Mouse (Mus musculus) heart, embryonic 16.5 days (tissue): Measurements from ENCODE around the gene E130218I03Rik. TPM values are rescaled to one million over a fixed set of nuclear protein-coding genes. Genes with fewer than 3 reads are reported as not detected.
A peak's percentile ranks its signal among the peaks of the same experiment; 100 is the strongest.

ENCODE experiments used
- ATAC-seq: fragments of 200-750 bp; cut with Nextera tagmentation; replicated peaks from 2 replicates; pipeline ENCODE4 v1.8.0; 2017; ENCODE audit warnings: moderate number of reproducible peaks; ENCODE audit not compliant: insufficient read depth, low FRiP score; ENCODE audit errors: extremely low read depth
- H3K27ac ChIP-seq: fragments of 300-500 bp; sonication (generic); 2 replicates; pipeline ENCODE4 v1.5.1; 2014; ENCODE audit warnings: mild to moderate bottlenecking, low read length, control low read depth, moderate library complexity
- H3K27me3 ChIP-seq: fragments of 300-500 bp; sonication (generic); 2 replicates; pipeline ENCODE4 v1.6.1; 2014; ENCODE audit warnings: low read length, mixed read lengths; ENCODE audit not compliant: control insufficient read depth, insufficient read depth
- H3K36me3 ChIP-seq: fragments of 300-500 bp; sonication (generic); 2 replicates; pipeline ENCODE4 v1.6.1; 2014; ENCODE audit not compliant: control insufficient read depth, insufficient read depth
- H3K4me1 ChIP-seq: fragments of 300-500 bp; sonication (generic); 2 replicates; pipeline ENCODE4 v1.6.1; 2014; ENCODE audit warnings: low read length, mixed read lengths; ENCODE audit not compliant: control insufficient read depth, insufficient read depth
- H3K4me2 ChIP-seq: fragments of 300-500 bp; sonication (generic); 2 replicates; pipeline ENCODE4 v1.6.1; 2014; ENCODE audit warnings: low read depth, mild to moderate bottlenecking, control low read depth, low read length
- H3K4me3 ChIP-seq: fragments of 300-500 bp; sonication (generic); 2 replicates; pipeline ENCODE4 v1.5.1; 2014; ENCODE audit warnings: mild to moderate bottlenecking, control low read depth, low read length
- H3K9ac ChIP-seq: fragments of 300-500 bp; sonication (generic); 2 replicates; pipeline ENCODE4 v1.6.1; 2014; ENCODE audit warnings: low read length, control low read depth
- H3K9me3 ChIP-seq: fragments of 300-500 bp; sonication (generic); replicated peaks from 2 replicates; pipeline ENCODE4 v1.6.1; 2016; ENCODE audit warnings: low read length; ENCODE audit not compliant: control insufficient read depth
- WGBS: fragments of 180-500 bp; shearing (Covaris S2); extraction: QIAGEN DNeasy Blood & Tissue Kit; methylation state at CpG from one replicate; pipeline ENCODE4 v1.1.7; 2014; 5-methylcytosine and 5-hydroxymethylcytosine counted together
- polyA plus RNA-seq: library from polyadenylated mRNA; unstranded; fragments of >200 nt; fragmentation: Nextera tagmentation; extraction: Ambion mirVana; gene quantifications from 2 replicates; pipeline ENCODE4 v1.2.1, GENCODE M21; 2015

The E130218I03Rik gene
- polyA plus RNA-seq, 1 experiment from 2014 or later: not detected

GRCm38 (mm10) chr4:134272731-134273416, 29.4 kb downstream of the E130218I03Rik start:
- Histone ChIP-seq H3K9me3 (no peaks in the 10 kb centered on the region), H3K4me3 (peak overlapping the region; percentile 38), H3K4me1 (peaks cover 5% of the 10 kb centered on the region), H3K4me2 (peak overlapping the region; percentile 58), H3K27me3 (no peaks in the 10 kb centered on the region), H3K36me3 (peaks cover 14% of the 10 kb centered on the region), H3K27ac (no peak overlapping the region), H3K9ac (peak overlapping the region; percentile 38; the same call in 1 of the 2 replicates)
- 17% methylated on average over 13 of the region's 13 CpGs for WGBS
- no peak for ATAC-seq

GRCm38 (mm10) chr4:134273417-134274345, 30.2 kb downstream of the E130218I03Rik start:
- WGBS: 2% methylated on average over 14 of the region's 14 CpGs
- Histone ChIP-seq H3K4me3 (peak overlapping the region; percentile 38), H3K4me1 (peaks cover 5% of the 10 kb centered on the region), H3K9me3 (no peaks in the 10 kb centered on the region), H3K4me2 (peak overlapping the region; percentile 58), H3K27me3 (no peaks in the 10 kb centered on the region), H3K27ac (peak overlapping the region; percentile 37), H3K36me3 (peaks cover 20% of the 10 kb centered on the region), H3K9ac (0 out of 2 replicates have a peak overlapping the region, but pooled peaks have one; percentile 1)
- peak; percentile 45 for ATAC-seq

- no peak for ATAC-seq
- no peak overlapping the region for H3K4me3 ChIP-seq
- no peak overlapping the region for H3K27ac ChIP-seq
- peaks cover 19% of the 10 kb centered on the region for H3K36me3 ChIP-seq
- WGBS: 48% methylated on average over 2 of the region's 2 CpGs
- peaks cover 21% of the 10 kb centered on the region for H3K4me1 ChIP-seq
- H3K4me2 ChIP-seq: no peak overlapping the region
- H3K9me3 ChIP-seq: no peaks in the 10 kb centered on the region
- no peak overlapping the region for H3K9ac ChIP-seq
- H3K27me3 ChIP-seq: no peaks in the 10 kb centered on the region
Measured at GRCm38 (mm10) chr4:134284942-134285341, 41.5 kb downstream of the E130218I03Rik start.

GRCm38 (mm10) chr4:134286226-134287167, 43.0 kb downstream of the E130218I03Rik start:
- H3K9me3 ChIP-seq: no peaks in the 10 kb centered on the region
- H3K4me3 ChIP-seq: peak overlapping the region; percentile 88
- peak overlapping the region; percentile 80 for H3K27ac ChIP-seq
- H3K27me3 ChIP-seq: no peaks in the 10 kb centered on the region
- ATAC-seq: peak; percentile 52; the same call in 1 of the 2 replicates
- peak overlapping the region; percentile 93 for H3K9ac ChIP-seq
- peaks cover 21% of the 10 kb centered on the region for H3K4me1 ChIP-seq
- H3K4me2 ChIP-seq: peak overlapping the region; percentile 70
- peaks cover 16% of the 10 kb centered on the region for H3K36me3 ChIP-seq
- 2% methylated on average over 59 of the region's 59 CpGs for WGBS

GRCm38 (mm10) chr4:134287168-134287564, 43.7 kb downstream of the E130218I03Rik start:
- Histone ChIP-seq H3K4me1 (peaks cover 26% of the 10 kb centered on the region), H3K9ac (peak overlapping the region; percentile 94), H3K4me3 (peak overlapping the region; percentile 88), H3K27me3 (no peaks in the 10 kb centered on the region), H3K27ac (peak overlapping the region; percentile 99), H3K36me3 (peaks cover 11% of the 10 kb centered on the region), H3K9me3 (no peaks in the 10 kb centered on the region), H3K4me2 (peak overlapping the region; percentile 83)
- peak; percentile 93 for ATAC-seq
- WGBS: 0% methylated on average over 59 of the region's 59 CpGs

- H3K4me3 ChIP-seq: peak within 1 kb of the TSS; percentile 88
- peak within 1 kb of the TSS; percentile 94 for H3K9ac ChIP-seq
- H3K27me3 ChIP-seq: no peaks in the 10 kb centered on the region
- H3K4me1 ChIP-seq: peaks cover 31% of the 10 kb centered on the region
- peaks cover 8% of the 10 kb centered on the region for H3K36me3 ChIP-seq
- peak within 1 kb of the TSS; percentile 83 for H3K4me2 ChIP-seq
- peak within 1 kb of the TSS; percentile 99 for H3K27ac ChIP-seq
- WGBS: 0% methylated on average over 40 of the region's 43 CpGs
- peak; percentile 70 for ATAC-seq
- no peaks in the 10 kb centered on the region for H3K9me3 ChIP-seq
Measured at GRCm38 (mm10) chr4:134287575-134288025, 44.1 kb downstream of the E130218I03Rik start, which contains the start of gene Pdik1l. Pdik1l (minus strand) TSS chr4:134287895.

GRCm38 (mm10) chr4:134288397-134289256, 45.2 kb downstream of the E130218I03Rik start:
- peak overlapping the region; percentile 83 for H3K4me2 ChIP-seq
- H3K9me3 ChIP-seq: no peaks in the 10 kb centered on the region
- peak overlapping the region; percentile 94 for H3K9ac ChIP-seq
- H3K27me3 ChIP-seq: no peaks in the 10 kb centered on the region
- H3K4me3 ChIP-seq: peak overlapping the region; percentile 88
- peaks cover 3% of the 10 kb centered on the region; the same call in 1 of the 2 replicates for H3K36me3 ChIP-seq
- no peak for ATAC-seq
- 37% methylated on average over 11 of the region's 11 CpGs for WGBS
- H3K4me1 ChIP-seq: peaks cover 37% of the 10 kb centered on the region
- peak overlapping the region; percentile 99 for H3K27ac ChIP-seq
